Mouse (Mus musculus): ENCODE results near the gene Ufl1. TPM values are rescaled to one million over a fixed set of nuclear protein-coding genes. Genes with fewer than 3 reads are reported as not detected.
"Not testable (repeated sequence)": the region's sequence is repeated elsewhere in the genome, so short reads cannot be mapped to it uniquely, and the experiment has no call there.

Ufl1 gene
- total RNA-seq (2014; rRNA removed) (14.9 and 19.9 TPM in 2 replicates), polyA plus RNA-seq (2012; rRNA removed) (4.0 and 4.6 TPM in 2 replicates)

DNA sequence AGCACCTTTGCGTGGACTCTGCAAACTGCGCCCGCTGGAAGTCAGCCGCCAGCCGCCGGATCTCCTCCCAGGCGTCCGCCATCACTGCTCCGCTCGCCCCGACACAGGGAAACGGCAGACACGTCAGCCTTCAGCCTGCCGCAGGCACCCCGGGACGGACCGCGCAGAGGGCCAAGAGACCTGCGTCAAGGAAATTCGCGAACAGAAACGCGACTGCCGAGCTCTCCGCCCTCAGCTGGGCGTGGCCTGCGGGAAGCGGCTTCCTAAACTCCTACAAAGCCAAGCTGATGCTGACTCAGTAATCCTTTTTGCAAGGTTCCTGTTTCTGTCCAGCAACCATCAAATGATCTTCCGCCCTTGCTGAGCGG is at the start of gene Ufl1:
Ufl1 (minus strand) TSS at position 151 of the 368 bp plus-strand sequence.
- Histone ChIP-seq H3K4me3 (ENCODE audit: insufficient read depth, low read depth, low read length) (peak within 1 kb of the TSS; percentile 92), H3K79me2 (ENCODE audit: control insufficient read depth, insufficient read depth, low read length) (no peaks in the 10 kb centered on the region), H3K36me3 (ENCODE audit: control insufficient read depth, insufficient read depth, low read length) (peaks cover 19% of the 10 kb centered on the region), H3K9ac (ENCODE audit: low read depth, low read length) (peak within 1 kb of the TSS; percentile 95), H3K27me3 (ENCODE audit: control insufficient read depth, insufficient read depth, low read length) (no peaks in the 10 kb centered on the region), H3K27ac (replicated peaks; ENCODE audit: insufficient read depth, low read depth, low read length) (peak within 1 kb of the TSS; percentile 91), H3K4me1 (ENCODE audit: control insufficient read depth, insufficient read depth, low read length) (peaks cover 4% of the 10 kb centered on the region; the same call in 1 of the 2 replicates)
- peak; percentile 91 for DNase-seq (ENCODE audit: extremely low read depth, low read depth, low spot score)
- WGBS, result under 1% methylated on average over 30 of the region's 30 CpGs
- TF ChIP-seq POLR2A (IDR thresholded peaks at IDR 0.05; ENCODE audit: extremely low read depth, insufficient read depth, low read length), result peak; percentile 89
- no peak for TF ChIP-seq CTCF (IDR thresholded peaks at IDR 0.05; ENCODE audit: low read depth, low read length)

DNA sequence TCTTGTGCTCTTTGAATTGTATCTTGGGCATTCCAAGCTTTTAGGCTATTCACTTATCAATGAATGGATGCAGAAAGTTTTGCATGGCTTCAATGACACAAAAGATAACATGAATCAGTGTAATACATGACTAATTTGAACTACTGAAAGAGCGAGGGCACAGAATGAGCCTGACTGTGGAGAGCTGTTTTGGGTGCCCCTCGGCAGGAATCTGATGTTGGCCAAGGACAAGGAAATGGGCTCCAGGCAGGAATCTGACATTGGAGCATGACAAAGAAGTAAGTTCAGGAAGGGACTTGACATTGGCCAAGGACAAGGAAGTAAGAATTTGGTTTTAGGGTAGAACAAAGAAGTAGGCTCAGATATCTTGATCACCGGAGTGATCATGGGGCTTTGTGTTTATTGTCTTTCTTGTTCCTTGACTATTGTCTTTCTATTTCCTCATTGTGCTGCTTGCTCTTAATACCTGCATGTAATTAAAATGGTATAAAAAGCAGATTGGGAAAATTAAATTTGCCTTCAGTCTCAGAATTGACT is 44.1 kb upstream of the Ufl1 start:
- H3K27ac ChIP-seq (replicated peaks; ENCODE audit: insufficient read depth, low read depth, low read length), result no peak overlapping the region
- no peak for DNase-seq (ENCODE audit: extremely low read depth, low read depth, low spot score)
- WGBS, result 87% methylated on average over 3 of the region's 3 CpGs
- H3K27me3 ChIP-seq (ENCODE audit: control insufficient read depth, insufficient read depth, low read length), result no peaks in the 10 kb centered on the region
- H3K36me3 ChIP-seq (ENCODE audit: control insufficient read depth, insufficient read depth, low read length), result no peaks in the 10 kb centered on the region
- H3K4me1 ChIP-seq (ENCODE audit: control insufficient read depth, insufficient read depth, low read length), result no peaks in the 10 kb centered on the region
- no peak overlapping the region for H3K9ac ChIP-seq (ENCODE audit: low read depth, low read length)
- TF ChIP-seq POLR2A (IDR thresholded peaks at IDR 0.05; ENCODE audit: extremely low read depth, insufficient read depth, low read length), result no peak
- no peak for TF ChIP-seq CTCF (IDR thresholded peaks at IDR 0.05; ENCODE audit: low read depth, low read length)
- no peak overlapping the region for H3K4me3 ChIP-seq (ENCODE audit: insufficient read depth, low read depth, low read length)
- no peaks in the 10 kb centered on the region for H3K79me2 ChIP-seq (ENCODE audit: control insufficient read depth, insufficient read depth, low read length)

DNA sequence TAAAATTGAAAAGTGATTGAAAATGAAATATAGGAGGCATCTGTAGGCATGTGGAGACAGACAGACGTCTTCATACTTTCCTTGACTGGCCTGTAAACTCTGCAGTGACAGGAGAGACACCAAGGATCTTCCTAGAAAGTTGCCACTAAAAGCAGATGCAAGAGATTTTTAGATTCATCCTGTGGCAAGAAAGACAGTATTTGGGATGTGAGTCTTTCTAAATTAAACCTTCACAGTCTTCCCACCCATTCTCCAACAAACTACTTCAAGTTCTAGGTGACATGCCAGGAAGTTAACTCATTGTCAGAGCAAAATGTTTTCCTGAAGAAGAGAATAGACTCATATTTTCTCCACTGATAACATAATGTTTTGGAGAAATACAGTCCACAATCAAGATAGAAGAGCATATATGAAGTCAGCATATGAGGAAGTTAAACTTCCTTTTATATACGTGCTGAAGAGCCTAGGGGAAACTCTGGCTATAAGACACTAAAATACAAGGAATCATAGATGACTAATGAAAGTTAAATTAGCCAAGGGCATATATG is 41.1 kb upstream of the Ufl1 start:
- Histone ChIP-seq H3K79me2 (ENCODE audit: control insufficient read depth, insufficient read depth, low read length) (no peaks in the 10 kb centered on the region), H3K36me3 (ENCODE audit: control insufficient read depth, insufficient read depth, low read length) (no peaks in the 10 kb centered on the region), H3K4me3 (ENCODE audit: insufficient read depth, low read depth, low read length) (no peak overlapping the region), H3K27ac (replicated peaks; ENCODE audit: insufficient read depth, low read depth, low read length) (no peak overlapping the region), H3K9ac (ENCODE audit: low read depth, low read length) (no peak overlapping the region), H3K4me1 (ENCODE audit: control insufficient read depth, insufficient read depth, low read length) (no peaks in the 10 kb centered on the region), H3K27me3 (ENCODE audit: control insufficient read depth, insufficient read depth, low read length) (no peaks in the 10 kb centered on the region)
- WGBS, result 71% methylated on average over 2 of the region's 2 CpGs
- no peak for TF ChIP-seq POLR2A (IDR thresholded peaks at IDR 0.05; ENCODE audit: extremely low read depth, insufficient read depth, low read length)
- no peak for TF ChIP-seq CTCF (IDR thresholded peaks at IDR 0.05; ENCODE audit: low read depth, low read length)
- no peak for DNase-seq (ENCODE audit: extremely low read depth, low read depth, low spot score)

DNA sequence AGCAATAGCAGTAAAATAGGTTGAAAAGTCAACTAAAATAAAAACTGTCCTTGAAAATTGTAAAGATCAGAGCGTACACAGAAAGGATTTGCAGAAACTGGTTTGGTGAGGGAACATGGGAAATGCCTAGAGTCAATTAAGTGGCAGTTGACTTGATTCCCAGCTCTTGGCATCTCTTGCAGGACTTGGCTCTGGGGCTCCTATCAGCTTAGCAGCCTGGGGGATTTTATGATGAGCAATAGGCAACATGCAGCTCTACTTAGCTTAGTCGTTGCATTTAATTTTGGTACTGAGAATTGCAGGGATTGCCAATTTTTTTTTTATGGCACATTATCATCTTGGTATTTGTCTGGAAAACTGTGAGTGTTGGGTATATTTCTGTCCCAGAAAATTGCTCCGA is 32.1 kb upstream of the Ufl1 start:
- H3K36me3 ChIP-seq (ENCODE audit: control insufficient read depth, insufficient read depth, low read length), result no peaks in the 10 kb centered on the region
- WGBS, result 74% methylated on average over 3 of the region's 3 CpGs
- no peaks in the 10 kb centered on the region for H3K79me2 ChIP-seq (ENCODE audit: control insufficient read depth, insufficient read depth, low read length)
- H3K4me1 ChIP-seq (ENCODE audit: control insufficient read depth, insufficient read depth, low read length), result no peaks in the 10 kb centered on the region
- no peak overlapping the region for H3K9ac ChIP-seq (ENCODE audit: low read depth, low read length)
- H3K27ac ChIP-seq (replicated peaks; ENCODE audit: insufficient read depth, low read depth, low read length), result no peak overlapping the region
- no peaks in the 10 kb centered on the region for H3K27me3 ChIP-seq (ENCODE audit: control insufficient read depth, insufficient read depth, low read length)
- no peak for DNase-seq (ENCODE audit: extremely low read depth, low read depth, low spot score)
- TF ChIP-seq CTCF (IDR thresholded peaks at IDR 0.05; ENCODE audit: low read depth, low read length), result no peak
- no peak overlapping the region for H3K4me3 ChIP-seq (ENCODE audit: insufficient read depth, low read depth, low read length)

DNA sequence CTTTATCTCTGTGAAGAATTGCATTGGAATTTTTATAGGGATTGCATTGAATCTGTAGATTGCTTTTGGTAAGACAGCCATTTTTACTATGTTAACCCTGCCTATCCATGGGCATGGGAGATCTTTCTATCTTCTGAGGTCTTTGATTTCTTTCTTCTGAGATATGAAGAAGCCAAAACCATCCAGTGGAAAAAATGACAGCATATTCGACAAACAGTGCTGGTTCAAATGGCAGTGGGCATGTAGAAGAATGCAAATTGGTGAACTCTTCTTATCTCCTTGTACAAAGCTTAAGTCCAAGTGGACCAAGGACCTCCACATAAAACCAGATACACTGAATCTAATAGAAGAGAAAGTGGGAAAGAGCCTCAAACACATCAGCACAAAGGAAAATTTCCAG is 3.4 kb upstream of the Ufl1 start:
- H3K27me3 ChIP-seq (ENCODE audit: control insufficient read depth, insufficient read depth, low read length), result not testable (repeated sequence)
- WGBS, result 85% methylated on average over 1 of the region's 1 CpGs

DNA sequence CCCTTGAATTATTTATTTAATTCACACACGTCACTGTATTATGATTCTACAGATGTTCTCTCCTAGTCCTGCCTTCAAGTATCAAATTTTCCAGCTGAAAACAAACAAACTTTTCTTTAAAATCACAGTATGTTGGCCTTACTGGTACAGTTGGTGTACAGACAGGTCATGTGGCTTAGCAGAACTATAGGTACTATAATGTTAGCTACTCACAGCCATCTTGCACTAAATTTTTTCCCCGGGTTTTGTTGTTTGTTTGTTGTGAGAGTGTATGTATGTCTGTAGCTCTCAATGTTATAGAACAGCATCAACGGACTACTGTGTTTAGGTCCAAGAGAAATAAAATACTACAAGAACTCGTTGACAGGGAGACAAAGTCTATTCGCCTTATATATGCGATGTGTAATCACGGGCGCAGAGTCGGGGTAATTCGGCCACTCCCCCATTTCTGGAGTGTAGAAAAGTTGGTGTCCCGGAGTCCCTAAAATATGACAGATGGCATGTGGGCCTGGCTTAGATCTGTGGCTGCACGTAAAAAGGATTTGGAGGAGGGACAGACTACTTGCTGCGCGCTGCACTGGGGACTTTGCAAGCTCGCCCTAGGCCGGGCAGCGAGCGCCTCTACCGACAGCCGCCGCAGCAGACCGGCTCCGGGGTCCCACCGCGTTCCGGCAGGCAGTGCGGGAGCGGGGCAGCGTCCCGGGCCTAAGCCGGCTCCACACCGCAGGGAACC is 517 bp downstream of the Ufl1 start:
- DNase-seq (ENCODE audit: extremely low read depth, low read depth, low spot score), result peak; percentile 70
- Histone ChIP-seq H3K4me1 (ENCODE audit: control insufficient read depth, insufficient read depth, low read length) (peaks cover 4% of the 10 kb centered on the region; the same call in 1 of the 2 replicates), H3K4me3 (ENCODE audit: insufficient read depth, low read depth, low read length) (peak overlapping the region; percentile 92), H3K9ac (ENCODE audit: low read depth, low read length) (peak overlapping the region; percentile 95), H3K36me3 (ENCODE audit: control insufficient read depth, insufficient read depth, low read length) (peaks cover 20% of the 10 kb centered on the region), H3K27me3 (ENCODE audit: control insufficient read depth, insufficient read depth, low read length) (no peaks in the 10 kb centered on the region), H3K79me2 (ENCODE audit: control insufficient read depth, insufficient read depth, low read length) (no peaks in the 10 kb centered on the region), H3K27ac (replicated peaks; ENCODE audit: insufficient read depth, low read depth, low read length) (peak overlapping the region; percentile 91)
- WGBS, result 1% methylated on average over 32 of the region's 32 CpGs
- TF ChIP-seq CTCF (IDR thresholded peaks at IDR 0.05; ENCODE audit: low read depth, low read length) (peak; percentile 16; the same call in 1 of the 2 replicates), POLR2A (IDR thresholded peaks at IDR 0.05; ENCODE audit: extremely low read depth, insufficient read depth, low read length) (no peak)

More for the DNA sequence above, 3.4 kb upstream of the Ufl1 start:
- H3K4me3 ChIP-seq (ENCODE audit: insufficient read depth, low read depth, low read length); H3K36me3 ChIP-seq (ENCODE audit: control insufficient read depth, insufficient read depth, low read length); H3K9ac ChIP-seq (ENCODE audit: low read depth, low read length); H3K27ac ChIP-seq (replicated peaks; ENCODE audit: insufficient read depth, low read depth, low read length); H3K79me2 ChIP-seq (ENCODE audit: control insufficient read depth, insufficient read depth, low read length); DNase-seq (ENCODE audit: extremely low read depth, low read depth, low spot score); H3K4me1 ChIP-seq (ENCODE audit: control insufficient read depth, insufficient read depth, low read length): not testable (repeated sequence)
